Mouse (Mus musculus) heart, embryonic 10.5 days (tissue): ENCODE measurements around the gene Zfp280d. TPM values are rescaled to one million over a fixed set of nuclear protein-coding genes. Genes with fewer than 3 reads are reported as not detected.

Experiments used
- DNase-seq: peaks from one replicate; pipeline ENCODE4 v3.0.0-alpha.2; 2017; ENCODE audit warnings: low spot score
- H3K27ac ChIP-seq: fragments of 300-500 bp; sonication (generic); 2 replicates; pipeline ENCODE4 v1.5.1; 2016; ENCODE audit warnings: mild to moderate bottlenecking
- H3K27me3 ChIP-seq: fragments of 300-500 bp; sonication (generic); 2 replicates; pipeline ENCODE4 v1.6.1; 2016; ENCODE audit warnings: mild to moderate bottlenecking; ENCODE audit not compliant: poor library complexity, insufficient read depth, severe bottlenecking
- H3K36me3 ChIP-seq: fragments of 300-500 bp; sonication (generic); 2 replicates; pipeline ENCODE4 v1.6.1; 2016; ENCODE audit warnings: mild to moderate bottlenecking, moderate library complexity
- H3K4me1 ChIP-seq: fragments of 300-500 bp; sonication (generic); 2 replicates; pipeline ENCODE4 v1.6.1; 2016; ENCODE audit warnings: mild to moderate bottlenecking
- H3K4me3 ChIP-seq: fragments of 300-500 bp; sonication (generic); 2 replicates; pipeline ENCODE4 v1.5.1; 2016; ENCODE audit warnings: mild to moderate bottlenecking, moderate library complexity
- H3K9me3 ChIP-seq: fragments of 300-500 bp; sonication (generic); 2 replicates; pipeline ENCODE4 v1.6.1; 2016; ENCODE audit warnings: mild to moderate bottlenecking, moderate library complexity
- WGBS: fragments of 180-500 bp; shearing (Covaris S2); methylation state at CpG from one replicate; pipeline ENCODE4 v1.1.7; 2016; 5-methylcytosine and 5-hydroxymethylcytosine counted together
- polyA plus RNA-seq: library from polyadenylated mRNA; unstranded; fragments of >200 nt; fragmentation: Nextera tagmentation; extraction: Ambion mirVana; gene quantifications from 2 replicates; pipeline ENCODE4 v1.2.1, GENCODE M21; 2016

Gene Zfp280d
- polyA plus RNA-seq, 1 experiment from 2014 or later: 34.0 TPM

- Histone ChIP-seq H3K9me3 (no peaks in the 10 kb centered on the region), H3K4me1 (peaks cover 13% of the 10 kb centered on the region), H3K4me3 (peak overlapping the region; percentile 53), H3K36me3 (no peaks in the 10 kb centered on the region), H3K27me3 (no peaks in the 10 kb centered on the region), H3K27ac (peak overlapping the region; percentile 81)
- WGBS: 14% methylated on average over 12 of the region's 12 CpGs
- DNase-seq: peak; percentile 92
These were observed 133.5 kb downstream of the Zfp280d start for GRCm38 (mm10) chr9:72408131-72408586.

- DNase-seq: no peak
- H3K4me3 ChIP-seq: peak overlapping the region; percentile 27; the same call in 1 of the 2 replicates
- H3K4me1 ChIP-seq: peaks cover 13% of the 10 kb centered on the region
- H3K27ac ChIP-seq: no peak overlapping the region
- no peaks in the 10 kb centered on the region for H3K27me3 ChIP-seq
- H3K9me3 ChIP-seq: no peaks in the 10 kb centered on the region
- no peaks in the 10 kb centered on the region for H3K36me3 ChIP-seq
- 21% methylated on average over 15 of the region's 15 CpGs for WGBS
These were observed 134.9 kb downstream of the Zfp280d start for GRCm38 (mm10) chr9:72409381-72410225.

- peaks cover 13% of the 10 kb centered on the region for H3K4me1 ChIP-seq
- H3K27me3 ChIP-seq: no peaks in the 10 kb centered on the region
- H3K4me3 ChIP-seq: no peak overlapping the region
- H3K27ac ChIP-seq: no peak overlapping the region
- 78% methylated on average over 2 of the region's 2 CpGs for WGBS
- DNase-seq: no peak
- no peaks in the 10 kb centered on the region for H3K9me3 ChIP-seq
- no peaks in the 10 kb centered on the region for H3K36me3 ChIP-seq
These were observed 137.1 kb downstream of the Zfp280d start for GRCm38 (mm10) chr9:72411746-72412145.

Other genes with a start within 250 kb of the Zfp280d start
- 41.5 and 64.8 TPM in 2 replicates for gene Tcf12, start 163.0 kb upstream of the Zfp280d start, polyA plus RNA-seq
- 22.0 and 34.1 TPM in 2 replicates for gene Mns1, start 163.2 kb downstream of the Zfp280d start, polyA plus RNA-seq
- gene Tex9, start 217.4 kb downstream of the Zfp280d start, polyA plus RNA-seq: 16.6 and 27.0 TPM in 2 replicates